Mouse (Mus musculus) myocyte (in vitro differentiated cells): ENCODE data around the gene Samd4. TPM values are rescaled to one million over a fixed set of nuclear protein-coding genes. Genes with fewer than 3 reads are reported as not detected.

Experiments used
- H3K27me3 ChIP-seq: one replicate; pipeline ENCODE4 v1.6.1; 2011; ENCODE audit not compliant: control insufficient read depth, insufficient read depth, insufficient read length
- H3K36me3 ChIP-seq: one replicate; pipeline ENCODE4 v1.6.1; 2011; ENCODE audit not compliant: control insufficient read depth, insufficient read depth
- H3K4me2 ChIP-seq: one replicate; pipeline ENCODE4 v1.6.1; 2011; ENCODE audit warnings: low read depth, control low read depth
- H3K4me3 ChIP-seq: one replicate; pipeline ENCODE4 v1.5.1; 2011; ENCODE audit warnings: mild to moderate bottlenecking, control low read depth, moderate library complexity
- H3K79me2 ChIP-seq: one replicate; pipeline ENCODE4 v1.6.1; 2011; ENCODE audit not compliant: control insufficient read depth, insufficient read depth
- H3ac ChIP-seq: one replicate; pipeline ENCODE4 v1.6.1; 2011; ENCODE audit not compliant: control insufficient read depth, insufficient read length
- CEBPB ChIP-seq: IDR thresholded peaks from 2 replicates; pipeline ENCODE4 v1.6.1; 2011; ENCODE audit warnings: mild to moderate bottlenecking, moderate library complexity; ENCODE audit not compliant: poor library complexity, insufficient read depth, severe bottlenecking
- E2F4 ChIP-seq: IDR thresholded peaks from one replicate; pipeline ENCODE4 v1.6.1; 2011; ENCODE audit warnings: mild to moderate bottlenecking, control low read depth, moderate library complexity; ENCODE audit not compliant: insufficient read depth
- MAX ChIP-seq: IDR thresholded peaks from one replicate; pipeline ENCODE4 v1.6.1; 2011; ENCODE audit warnings: low read depth, mild to moderate bottlenecking, control low read depth
- MYOD1 ChIP-seq, 3 experiments: IDR thresholded peaks; one replicate each; pipeline ENCODE4 v1.6.1; 2011; ENCODE audit warnings: control low read depth in 2 of 3, low read depth in 2 of 3, mild to moderate bottlenecking in 2 of 3, moderate library complexity in 1 of 3; ENCODE audit not compliant: insufficient read length in 2 of 3, control insufficient read depth in 1 of 3
- MYOG ChIP-seq, 3 experiments: IDR thresholded peaks; one replicate each; pipeline ENCODE4 v1.6.1; 2011; ENCODE audit warnings: control low read depth in 2 of 3, low read depth in 2 of 3, mild to moderate bottlenecking in 2 of 3; ENCODE audit not compliant: insufficient read length in 2 of 3, control insufficient read depth in 1 of 3, insufficient read depth in 1 of 3
- POLR2A ChIP-seq: IDR thresholded peaks from one replicate; pipeline ENCODE4 v1.6.1; 2011; ENCODE audit warnings: low read depth, mild to moderate bottlenecking, control low read depth, moderate library complexity; ENCODE audit not compliant: insufficient read length
- POLR2AphosphoS2 ChIP-seq: IDR thresholded peaks from one replicate; pipeline ENCODE4 v1.6.1; 2011; ENCODE audit warnings: low read depth, control low read depth; ENCODE audit not compliant: insufficient read length
- REST ChIP-seq: IDR thresholded peaks from one replicate; pipeline ENCODE4 v1.6.1; 2011; ENCODE audit warnings: mild to moderate bottlenecking, control low read depth, moderate library complexity; ENCODE audit not compliant: insufficient read depth, insufficient read length
- SRF ChIP-seq: IDR thresholded peaks from one replicate; pipeline ENCODE4 v1.6.1; 2011; ENCODE audit warnings: low read depth; ENCODE audit not compliant: control insufficient read depth, insufficient read length
- TCF12 ChIP-seq: IDR thresholded peaks from one replicate; pipeline ENCODE4 v1.6.1; 2011; ENCODE audit warnings: mild to moderate bottlenecking, control low read depth; ENCODE audit not compliant: poor library complexity, insufficient read depth, severe bottlenecking
- TCF3 ChIP-seq: IDR thresholded peaks from one replicate; pipeline ENCODE4 v1.6.1; 2011; ENCODE audit warnings: low read depth, control low read depth; ENCODE audit not compliant: insufficient read length
- USF1 ChIP-seq: IDR thresholded peaks from one replicate; pipeline ENCODE4 v1.6.1; 2011; ENCODE audit warnings: low read depth, mild to moderate bottlenecking, control low read depth, moderate library complexity
- polyA plus RNA-seq: library from polyadenylated mRNA; unstranded; fragments of >200 nt; fragmentation: generic; extraction: Trizol; gene quantifications from one replicate; pipeline ENCODE4 v1.2.1, GENCODE M21; 2012; ENCODE audit warnings: missing spikeins

Gene Samd4
- polyA plus RNA-seq, 1 experiment: 15.7 TPM

DNA sequence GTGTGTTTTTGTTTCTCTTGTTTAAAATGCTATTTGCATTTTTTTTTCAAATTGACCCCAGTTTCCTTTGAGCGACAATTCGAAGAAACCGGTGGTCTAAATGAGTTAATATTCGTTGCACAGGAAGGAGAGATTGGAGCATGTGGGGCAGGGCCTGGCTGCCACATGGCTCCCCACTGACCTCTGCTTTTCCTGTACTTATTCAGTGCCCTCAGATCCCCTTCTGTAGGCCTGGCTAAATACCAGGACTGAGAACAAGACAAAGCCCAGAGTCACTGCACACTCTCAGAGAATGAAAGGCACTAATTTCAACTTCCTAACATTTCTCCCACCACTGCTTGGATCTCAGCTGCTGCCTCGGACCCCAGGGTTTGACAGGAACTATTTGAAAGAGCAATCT is 182.4 kb downstream of the Samd4 start:
- Histone ChIP-seq H3K4me3 (no peak overlapping the region), H3K4me2 (no peak overlapping the region), H3K27me3 (no peaks in the 10 kb centered on the region), H3ac (no peak overlapping the region), H3K36me3 (peaks cover 21% of the 10 kb centered on the region), H3K79me2 (no peaks in the 10 kb centered on the region)
- TF ChIP-seq MYOG (IDR thresholded peaks at IDR 0.05; ENCODE audit: control insufficient read depth in 1 of 3, insufficient read depth in 1 of 3, insufficient read length in 2 of 3, low read depth in 2 of 3): no peak
- no peak for TF ChIP-seq TCF3

DNA sequence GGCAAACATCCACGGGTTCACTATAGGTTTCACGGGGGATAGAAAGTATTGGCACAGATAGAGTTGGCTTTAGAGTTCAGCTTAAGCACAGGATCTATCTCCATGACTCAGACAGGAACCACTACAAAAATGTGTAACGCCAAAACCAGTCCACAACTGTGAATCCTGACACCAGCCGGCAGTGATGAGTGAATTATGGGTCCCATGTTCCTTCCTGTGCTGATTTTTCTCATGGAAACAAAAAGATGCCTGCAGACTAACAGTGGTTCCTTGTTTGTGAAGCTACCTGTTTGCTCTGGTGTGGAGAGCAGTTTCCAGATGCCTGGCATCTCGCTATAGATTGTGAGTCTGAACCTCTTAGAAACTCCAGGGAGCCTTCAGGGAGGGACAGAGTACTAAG is 184.2 kb downstream of the Samd4 start:
- Histone ChIP-seq H3K4me3 (no peak overlapping the region), H3K79me2 (no peaks in the 10 kb centered on the region), H3K36me3 (peaks cover 30% of the 10 kb centered on the region), H3K4me2 (no peak overlapping the region), H3ac (no peak overlapping the region), H3K27me3 (no peaks in the 10 kb centered on the region)
- TF ChIP-seq TCF12 (no peak), USF1 (no peak), POLR2A (no peak), CEBPB (no peak), SRF (no peak), MYOG (IDR thresholded peaks at IDR 0.05; ENCODE audit: control insufficient read depth in 1 of 3, insufficient read depth in 1 of 3, insufficient read length in 2 of 3, low read depth in 2 of 3) (no peak), POLR2AphosphoS2 (no peak), MAX (no peak), REST (no peak), TCF3 (no peak), E2F4 (no peak), MYOD1 (IDR thresholded peaks at IDR 0.05; ENCODE audit: control insufficient read depth in 1 of 3, insufficient read length in 2 of 3, low read depth in 2 of 3) (no peak)

DNA sequence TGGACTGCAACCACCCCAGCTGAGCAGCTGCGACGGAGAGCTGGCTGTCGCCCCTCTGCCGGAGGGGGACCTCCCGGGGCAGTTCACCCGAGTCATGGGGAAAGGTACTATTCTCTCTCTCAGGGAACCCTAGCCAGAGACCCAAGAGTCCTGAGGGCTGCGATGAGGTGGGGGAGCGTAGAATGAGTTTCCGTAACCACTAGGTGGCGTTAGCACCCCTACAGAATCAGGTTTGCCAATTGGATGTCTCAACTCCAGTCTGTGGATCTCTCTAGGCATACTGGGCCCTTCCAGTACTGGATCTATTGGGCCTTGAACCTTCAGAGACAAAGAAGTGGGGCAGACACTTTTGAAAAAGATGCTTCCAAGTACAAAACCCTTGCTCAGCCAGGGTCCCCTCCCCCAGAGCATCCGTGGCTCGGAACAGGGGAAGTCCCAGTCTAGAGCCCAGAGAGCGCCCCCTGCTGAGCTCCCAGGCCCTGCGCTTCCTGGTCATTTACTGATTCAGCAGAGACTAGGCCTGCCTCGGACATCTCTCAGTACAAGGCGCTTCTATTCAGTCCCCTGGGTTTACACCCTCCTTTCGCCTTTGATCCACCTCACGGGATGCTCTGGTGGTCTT is 191.5 kb downstream of the Samd4 start:
- no peak overlapping the region for H3K4me3 ChIP-seq
- no peak overlapping the region for H3ac ChIP-seq
- H3K36me3 ChIP-seq: peaks cover 26% of the 10 kb centered on the region
- H3K4me2 ChIP-seq: no peak overlapping the region
- H3K79me2 ChIP-seq: no peaks in the 10 kb centered on the region
- no peaks in the 10 kb centered on the region for H3K27me3 ChIP-seq
- TF ChIP-seq SRF (no peak), CEBPB (no peak)

DNA sequence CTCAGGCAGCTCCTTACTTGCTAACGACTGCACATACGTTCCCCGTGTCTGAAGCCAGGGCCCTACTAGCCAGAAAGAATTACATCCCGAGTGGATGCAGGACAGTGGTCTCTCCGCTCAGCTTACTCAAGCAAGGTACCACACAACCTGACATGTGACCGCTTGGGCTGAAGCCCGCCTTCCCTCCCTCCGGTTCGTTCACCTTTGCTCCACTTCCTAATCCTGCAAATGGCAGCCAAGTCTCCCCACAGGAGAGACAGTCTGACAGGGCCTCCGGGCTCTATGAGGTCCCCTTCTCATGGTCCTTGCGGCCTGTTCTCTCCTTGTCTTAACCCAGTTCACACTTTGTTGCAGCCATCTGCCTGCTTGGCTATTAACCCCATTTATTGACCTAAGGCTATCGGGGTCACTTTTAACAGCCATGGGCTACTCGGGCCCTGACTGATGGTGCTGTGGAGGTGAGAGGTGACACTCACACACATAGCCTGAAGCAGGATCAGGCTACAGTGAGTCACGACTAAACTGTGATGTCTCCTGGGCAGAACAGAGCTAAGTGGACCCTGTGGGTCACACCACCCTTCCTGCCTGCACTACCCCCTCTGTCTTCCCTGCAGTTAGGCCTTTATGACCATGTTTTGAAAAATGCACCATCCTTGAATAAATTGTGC is 192.5 kb downstream of the Samd4 start:
- no peaks in the 10 kb centered on the region for H3K79me2 ChIP-seq
- H3K27me3 ChIP-seq: no peaks in the 10 kb centered on the region
- H3K4me3 ChIP-seq: no peak overlapping the region
- H3K4me2 ChIP-seq: no peak overlapping the region
- no peak overlapping the region for H3ac ChIP-seq
- TF ChIP-seq POLR2A (no peak), USF1 (no peak), TCF12 (no peak), E2F4 (no peak), REST (no peak), POLR2AphosphoS2 (no peak), SRF (no peak), MAX (no peak), MYOG (IDR thresholded peaks at IDR 0.05; ENCODE audit: control insufficient read depth in 1 of 3, insufficient read depth in 1 of 3, insufficient read length in 2 of 3, low read depth in 2 of 3) (no peak), MYOD1 (IDR thresholded peaks at IDR 0.05; ENCODE audit: control insufficient read depth in 1 of 3, insufficient read length in 2 of 3, low read depth in 2 of 3) (no peak)
- peaks cover 22% of the 10 kb centered on the region for H3K36me3 ChIP-seq

DNA sequence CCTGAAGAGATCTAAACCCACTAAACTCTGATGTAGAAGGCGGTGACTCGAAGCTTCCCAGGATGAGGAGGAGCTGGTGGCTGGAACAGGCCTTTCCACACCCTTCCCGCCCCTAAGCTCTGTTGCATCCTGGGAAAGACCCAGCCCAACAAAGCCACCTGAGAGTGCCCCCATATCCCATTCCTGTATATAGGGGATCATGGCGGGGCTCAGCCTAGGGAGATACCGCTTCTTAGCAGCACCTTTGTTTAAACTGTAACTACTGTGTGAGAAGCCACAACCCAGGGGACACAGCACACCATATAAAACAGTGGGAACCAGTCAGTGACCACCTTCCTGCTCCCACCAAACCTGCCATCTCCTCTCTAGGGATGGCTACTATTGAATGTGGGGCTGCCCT is 193.2 kb downstream of the Samd4 start:
- peaks cover 19% of the 10 kb centered on the region for H3K36me3 ChIP-seq
- no peak for TF ChIP-seq USF1
- TF ChIP-seq SRF: no peak
- TF ChIP-seq POLR2A: no peak
- no peak for TF ChIP-seq MAX
- no peak for TF ChIP-seq TCF3
- TF ChIP-seq MYOG (IDR thresholded peaks at IDR 0.05; ENCODE audit: control insufficient read depth in 1 of 3, insufficient read depth in 1 of 3, insufficient read length in 2 of 3, low read depth in 2 of 3): no peak
- no peak for TF ChIP-seq POLR2AphosphoS2
- TF ChIP-seq MYOD1 (IDR thresholded peaks at IDR 0.05; ENCODE audit: control insufficient read depth in 1 of 3, insufficient read length in 2 of 3, low read depth in 2 of 3): no peak
- TF ChIP-seq TCF12: no peak
- no peak for TF ChIP-seq E2F4
- no peak for TF ChIP-seq CEBPB
- TF ChIP-seq REST: no peak

More for the DNA sequence above, 193.2 kb downstream of the Samd4 start:
- Histone ChIP-seq H3ac (no peak overlapping the region), H3K4me2 (no peak overlapping the region), H3K4me3 (no peak overlapping the region), H3K27me3 (no peaks in the 10 kb centered on the region), H3K79me2 (no peaks in the 10 kb centered on the region)
